Mouse (Mus musculus) midbrain, embryonic 15.5 days (tissue): ENCODE measurements around the gene Nsun2. TPM values are rescaled to one million over a fixed set of nuclear protein-coding genes. Genes with fewer than 3 reads are reported as not detected.

Source experiments
- ATAC-seq: fragments of 200-750 bp; cut with Nextera tagmentation; replicated peaks from 2 replicates; pipeline ENCODE4 v1.8.0; 2017; ENCODE audit warnings: moderate TSS enrichment
- H3K27ac ChIP-seq: fragments of 300-500 bp; sonication (generic); 2 replicates; pipeline ENCODE4 v1.5.1; 2015; ENCODE audit warnings: mild to moderate bottlenecking, inconsistent platforms
- H3K27me3 ChIP-seq: fragments of 300-500 bp; sonication (generic); replicated peaks from 2 replicates; pipeline ENCODE4 v1.6.1; 2015; ENCODE audit warnings: inconsistent platforms
- H3K36me3 ChIP-seq: fragments of 300-500 bp; sonication (generic); replicated peaks from 2 replicates; pipeline ENCODE4 v1.6.1; 2015; ENCODE audit warnings: inconsistent platforms
- H3K4me1 ChIP-seq: fragments of 300-500 bp; sonication (generic); 2 replicates; pipeline ENCODE4 v1.6.1; 2015; ENCODE audit warnings: inconsistent platforms
- H3K4me2 ChIP-seq: fragments of 300-500 bp; sonication (generic); 2 replicates; pipeline ENCODE4 v1.6.1; 2015; ENCODE audit warnings: inconsistent platforms, mild to moderate bottlenecking, moderate library complexity
- H3K4me3 ChIP-seq: fragments of 300-500 bp; sonication (generic); 2 replicates; pipeline ENCODE4 v1.5.1; 2015; ENCODE audit warnings: mild to moderate bottlenecking, inconsistent platforms
- H3K9ac ChIP-seq: fragments of 300-500 bp; sonication (generic); 2 replicates; pipeline ENCODE4 v1.6.1; 2015; ENCODE audit warnings: mild to moderate bottlenecking, inconsistent platforms
- H3K9me3 ChIP-seq: fragments of 300-500 bp; sonication (generic); 2 replicates; pipeline ENCODE4 v1.6.1; 2016; ENCODE audit warnings: inconsistent platforms
- WGBS: fragments of 180-500 bp; shearing (Covaris S2); methylation state at CpG from one replicate; pipeline ENCODE4 v1.1.7; 2015; ENCODE audit warnings: mixed read lengths; 5-methylcytosine and 5-hydroxymethylcytosine counted together
- polyA plus RNA-seq: library from polyadenylated mRNA; unstranded; fragments of >200 nt; fragmentation: Nextera tagmentation; extraction: Ambion mirVana; gene quantifications from 2 replicates; pipeline ENCODE4 v1.2.1, GENCODE M21; 2015

The Nsun2 gene
- polyA plus RNA-seq, 1 experiment from 2014 or later, result 72.0 TPM

DNA sequence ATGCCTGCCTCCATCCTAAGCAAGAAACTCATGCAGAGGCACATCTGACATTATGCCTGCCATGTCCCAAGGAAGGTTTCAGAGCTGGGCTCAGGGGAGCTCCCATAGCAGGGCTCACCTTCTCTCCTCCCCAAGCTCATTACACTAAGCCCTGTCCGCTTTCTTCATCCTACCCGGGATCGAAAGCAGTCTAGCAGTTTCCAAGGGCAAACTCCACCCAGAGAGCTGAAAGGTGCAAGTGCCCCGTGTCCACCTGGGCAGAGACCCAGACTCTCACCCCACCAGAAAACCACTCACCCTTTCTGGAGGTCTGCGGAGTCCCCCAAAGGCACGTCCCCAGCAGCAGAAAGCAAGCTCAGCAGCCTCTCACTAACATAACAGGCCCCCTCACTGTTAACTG lies 2.6 kb upstream of the Nsun2 start:
- Histone ChIP-seq H3K36me3 (no peaks in the 10 kb centered on the region), H3K4me3 (peak overlapping the region; percentile 82), H3K9ac (peak overlapping the region; percentile 7; the same call in 1 of the 2 replicates), H3K9me3 (no peaks in the 10 kb centered on the region), H3K27ac (no peak overlapping the region), H3K27me3 (no peaks in the 10 kb centered on the region), H3K4me2 (peak overlapping the region; percentile 90), H3K4me1 (peaks cover 61% of the 10 kb centered on the region)
- ATAC-seq, result no peak
- 75% methylated on average over 6 of the region's 6 CpGs for WGBS

DNA sequence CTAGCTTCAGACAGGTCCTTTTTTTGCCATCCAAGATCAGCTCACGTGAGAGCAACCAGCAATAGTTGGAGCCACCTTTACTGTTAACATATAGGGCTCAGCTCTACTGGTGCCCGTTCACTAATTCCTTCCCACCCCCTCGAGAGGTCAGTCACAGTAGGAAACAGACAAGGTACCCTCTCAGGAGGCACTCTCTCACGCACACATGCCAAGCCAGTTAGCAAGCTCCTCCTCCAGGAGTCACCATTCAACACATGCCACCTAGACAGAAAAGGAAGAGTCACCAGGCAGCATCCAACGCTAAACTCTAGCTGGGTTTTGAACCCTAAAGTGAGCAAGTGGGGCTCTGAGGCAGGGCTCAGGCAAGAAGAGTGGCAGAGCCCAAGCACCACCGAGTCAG lies 2.1 kb upstream of the Nsun2 start:
- Histone ChIP-seq H3K4me3 (peak overlapping the region; percentile 82), H3K4me1 (peaks cover 56% of the 10 kb centered on the region), H3K27ac (no peak overlapping the region), H3K27me3 (no peaks in the 10 kb centered on the region), H3K4me2 (peak overlapping the region; percentile 90), H3K9ac (peak overlapping the region; percentile 79; the same call in 1 of the 2 replicates), H3K9me3 (no peaks in the 10 kb centered on the region), H3K36me3 (no peaks in the 10 kb centered on the region)
- WGBS, result 46% methylated on average over 6 of the region's 6 CpGs
- ATAC-seq, result no peak

DNA sequence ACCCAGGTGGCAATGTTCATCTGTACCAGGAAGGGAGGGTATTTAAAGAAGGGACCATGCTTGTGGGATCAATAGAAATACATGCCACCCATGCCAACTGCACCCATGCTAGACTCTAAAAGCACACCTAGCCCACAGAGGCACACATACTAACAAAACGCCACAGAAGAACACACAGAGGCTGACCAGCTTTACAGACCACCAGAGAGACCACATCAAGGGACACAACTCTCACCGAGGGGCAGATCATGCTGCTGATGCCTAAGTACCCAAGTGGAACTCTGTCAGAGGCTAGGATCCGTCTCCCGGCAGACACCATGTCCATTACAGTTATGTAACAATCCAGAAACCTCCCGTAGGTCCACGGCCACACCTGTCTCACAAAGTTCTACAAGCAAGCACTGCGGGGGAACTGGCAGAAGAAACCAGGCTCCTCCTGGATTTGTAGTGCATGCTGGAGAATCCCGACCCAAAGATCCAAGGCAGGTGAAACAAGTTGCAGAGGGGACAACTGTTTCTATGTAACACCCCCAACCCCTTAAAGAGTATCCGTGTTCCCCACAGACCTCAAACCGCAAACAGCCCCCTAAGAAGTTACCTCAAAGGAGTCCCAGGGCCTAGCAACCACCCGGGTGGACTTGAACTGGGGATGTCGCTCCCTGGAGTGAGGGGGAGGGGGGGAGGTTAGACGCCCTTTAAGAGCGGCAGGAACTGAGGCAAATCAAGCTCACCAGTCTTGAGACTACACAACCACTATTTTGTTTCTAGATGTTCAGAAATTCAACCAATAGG lies 1.2 kb upstream of the Nsun2 start:
- WGBS, result 17% methylated on average over 14 of the region's 14 CpGs
- H3K36me3 ChIP-seq, result no peaks in the 10 kb centered on the region
- H3K9ac ChIP-seq, result peak overlapping the region; percentile 79
- no peaks in the 10 kb centered on the region for H3K27me3 ChIP-seq
- peak overlapping the region; percentile 90 for H3K4me2 ChIP-seq
- ATAC-seq, result no peak
- H3K4me3 ChIP-seq, result peak overlapping the region; percentile 82
- no peak overlapping the region for H3K27ac ChIP-seq
- no peaks in the 10 kb centered on the region for H3K9me3 ChIP-seq
- peaks cover 52% of the 10 kb centered on the region for H3K4me1 ChIP-seq

DNA sequence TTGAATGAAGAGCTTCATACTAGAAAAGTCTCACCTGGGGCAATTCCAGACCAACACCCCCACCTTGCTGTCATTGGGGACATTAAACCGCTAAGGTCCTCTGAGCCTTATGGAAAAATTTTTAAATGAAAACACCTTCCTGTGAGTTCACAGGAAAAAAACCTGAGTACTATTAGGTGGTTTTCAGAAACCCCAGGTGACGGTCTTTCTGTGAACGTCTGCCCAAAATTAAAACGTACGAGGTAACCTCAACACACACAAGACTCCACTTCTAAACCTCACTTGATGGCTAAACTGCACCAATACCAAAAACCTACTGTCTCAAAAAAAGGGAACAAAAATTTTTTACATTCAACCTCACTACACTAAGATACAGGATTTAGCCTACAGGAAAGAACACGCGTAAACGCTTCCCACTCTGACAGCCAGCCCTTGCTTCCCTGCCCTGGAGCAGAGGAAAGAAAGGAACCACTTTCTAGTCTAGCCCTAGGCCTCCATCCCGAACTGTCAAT lies 597 bp upstream of the Nsun2 start:
- Histone ChIP-seq H3K9ac (peak overlapping the region; percentile 79), H3K27me3 (no peaks in the 10 kb centered on the region), H3K4me1 (peaks cover 47% of the 10 kb centered on the region), H3K36me3 (no peaks in the 10 kb centered on the region), H3K9me3 (no peaks in the 10 kb centered on the region), H3K4me2 (peak overlapping the region; percentile 90), H3K4me3 (peak overlapping the region; percentile 82), H3K27ac (peak overlapping the region; percentile 96; the same call in 1 of the 2 replicates)
- no peak for ATAC-seq
- 1% methylated on average over 9 of the region's 9 CpGs for WGBS

DNA sequence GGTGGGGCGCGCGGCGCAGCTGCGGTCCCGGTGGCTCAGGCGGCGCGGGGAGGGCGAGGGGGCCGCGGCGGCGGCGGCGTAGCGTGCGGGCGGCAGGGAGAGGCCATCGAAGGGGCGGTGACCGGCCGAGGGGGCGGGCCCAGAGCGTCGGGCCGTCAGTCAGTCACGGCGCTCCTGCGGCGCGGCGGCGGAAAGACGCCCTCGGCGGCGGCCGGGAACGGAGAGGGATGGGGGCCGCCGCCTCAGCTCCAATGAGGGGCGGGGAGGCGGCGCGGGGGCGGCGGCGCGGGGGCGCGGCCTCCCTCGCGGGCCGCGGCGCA lies 748 bp downstream of the Nsun2 start, which contains the start of gene Tent4a:
Gene Tent4a (minus strand): TSS at position 284 of the 320 bp plus-strand sequence.
- peak within 1 kb of the TSS; percentile 96 for H3K27ac ChIP-seq
- no peaks in the 10 kb centered on the region for H3K36me3 ChIP-seq
- H3K4me2 ChIP-seq, result peak within 1 kb of the TSS; percentile 90
- no peaks in the 10 kb centered on the region for H3K27me3 ChIP-seq
- peak within 1 kb of the TSS; percentile 82 for H3K4me3 ChIP-seq
- no peaks in the 10 kb centered on the region for H3K9me3 ChIP-seq
- WGBS, result 0% methylated on average over 25 of the region's 57 CpGs
- peak; percentile 81 for ATAC-seq
- peaks cover 50% of the 10 kb centered on the region for H3K4me1 ChIP-seq
- H3K9ac ChIP-seq, result peak within 1 kb of the TSS; percentile 79

DNA sequence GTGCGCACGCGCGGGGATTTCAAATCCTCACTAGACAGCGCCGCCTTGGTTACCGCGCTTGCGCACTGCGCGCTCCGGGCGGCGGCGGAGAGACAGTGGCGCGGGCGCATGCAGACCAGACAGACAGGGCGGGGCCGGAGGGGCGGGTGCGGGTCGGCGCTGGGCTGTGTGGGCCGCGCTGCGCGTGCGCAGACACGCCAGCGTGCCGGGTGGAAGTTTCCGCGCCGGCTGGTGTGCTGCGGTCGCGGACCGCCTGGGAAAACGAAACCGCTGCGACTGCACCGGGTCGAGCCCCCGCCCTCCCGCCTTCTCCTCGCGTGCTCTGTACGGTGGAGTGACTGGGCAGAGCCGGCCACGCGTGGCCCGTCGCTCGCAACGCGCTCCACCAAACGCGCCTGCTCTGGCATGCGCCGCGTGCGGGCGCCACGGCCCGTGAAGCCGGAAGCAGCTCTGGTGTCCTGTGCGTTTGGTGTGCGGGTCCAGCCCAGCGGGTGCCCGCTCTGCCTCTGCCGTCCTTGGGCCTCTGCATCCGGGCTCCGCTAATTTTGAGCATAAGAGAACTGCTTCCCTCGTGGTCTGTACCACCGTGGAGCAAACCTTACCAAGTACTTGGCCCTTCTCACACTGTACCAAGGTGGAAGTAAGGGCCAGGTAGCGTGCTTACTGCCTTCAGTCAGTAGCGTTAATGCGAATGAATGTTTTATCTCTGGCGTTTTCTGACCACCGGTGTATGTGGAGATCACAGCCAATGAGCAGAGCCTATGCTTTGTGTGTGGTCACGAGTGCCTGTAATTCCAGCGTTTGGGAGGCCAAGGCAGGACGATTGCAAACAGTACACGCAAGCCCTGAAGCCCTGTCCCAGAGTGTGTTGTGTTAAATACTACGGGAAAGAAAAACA lies 1.4 kb downstream of the Nsun2 start:
- peaks cover 53% of the 10 kb centered on the region for H3K4me1 ChIP-seq

DNA sequence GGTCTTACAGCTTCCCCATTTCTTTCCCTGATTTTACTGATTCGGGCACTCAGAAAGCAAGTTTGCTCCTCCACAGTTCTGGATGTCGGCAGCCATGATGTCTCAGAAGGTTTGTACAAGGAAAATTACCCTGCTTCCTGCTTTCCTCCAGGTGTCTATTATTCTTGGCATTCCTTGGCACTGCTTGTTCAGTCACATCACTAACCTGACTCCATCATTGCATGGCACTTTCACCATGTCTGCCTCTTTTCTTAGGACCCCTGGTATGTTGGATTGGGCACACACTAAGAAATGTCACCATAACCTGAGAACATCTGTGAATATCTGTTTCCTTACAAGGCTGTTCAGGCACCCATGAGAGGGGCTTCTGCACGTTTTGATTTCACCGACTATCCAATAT lies 2.5 kb downstream of the Nsun2 start:
- no peak for ATAC-seq
- Histone ChIP-seq H3K9me3 (no peaks in the 10 kb centered on the region), H3K9ac (no peak overlapping the region), H3K4me2 (peak overlapping the region; percentile 90), H3K27ac (no peak overlapping the region), H3K4me1 (peaks cover 51% of the 10 kb centered on the region), H3K27me3 (no peaks in the 10 kb centered on the region), H3K4me3 (no peak overlapping the region), H3K36me3 (no peaks in the 10 kb centered on the region)
- 80% methylated on average over 4 of the region's 4 CpGs for WGBS

More for the DNA sequence above, 1.4 kb downstream of the Nsun2 start:
- ATAC-seq, result peak; percentile 94
- Histone ChIP-seq H3K27ac (peak overlapping the region; percentile 96), H3K4me2 (peak overlapping the region; percentile 90), H3K9me3 (no peaks in the 10 kb centered on the region), H3K27me3 (no peaks in the 10 kb centered on the region), H3K9ac (peak overlapping the region; percentile 79), H3K36me3 (no peaks in the 10 kb centered on the region), H3K4me3 (peak overlapping the region; percentile 82)
- under 1% methylated on average over 86 of the region's 86 CpGs for WGBS

DNA sequence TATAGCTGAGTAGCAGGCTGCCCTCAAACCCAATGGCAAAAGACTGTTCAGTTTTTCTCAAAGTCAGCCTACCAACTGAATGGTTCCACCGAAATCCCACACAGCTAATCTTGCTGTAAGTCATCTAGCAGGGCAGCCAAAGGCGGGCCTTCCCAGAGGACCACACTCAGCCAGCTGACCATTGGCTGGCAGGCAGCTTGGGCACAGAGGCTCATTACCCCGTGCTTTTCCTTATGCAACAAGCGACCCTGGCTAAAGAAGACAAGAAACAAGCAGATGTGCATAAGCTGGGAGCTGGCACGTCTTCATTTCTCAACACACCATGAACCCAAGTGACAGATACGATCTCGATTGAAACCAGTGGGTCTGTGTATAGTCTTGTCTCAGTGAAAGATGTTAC lies 3.8 kb downstream of the Nsun2 start:
- Histone ChIP-seq H3K4me3 (no peak overlapping the region), H3K4me1 (peaks cover 37% of the 10 kb centered on the region), H3K9ac (no peak overlapping the region), H3K36me3 (no peaks in the 10 kb centered on the region), H3K27me3 (no peaks in the 10 kb centered on the region), H3K4me2 (no peak overlapping the region), H3K27ac (no peak overlapping the region), H3K9me3 (no peaks in the 10 kb centered on the region)
- WGBS, result 64% methylated on average over 7 of the region's 7 CpGs
- ATAC-seq, result no peak

DNA sequence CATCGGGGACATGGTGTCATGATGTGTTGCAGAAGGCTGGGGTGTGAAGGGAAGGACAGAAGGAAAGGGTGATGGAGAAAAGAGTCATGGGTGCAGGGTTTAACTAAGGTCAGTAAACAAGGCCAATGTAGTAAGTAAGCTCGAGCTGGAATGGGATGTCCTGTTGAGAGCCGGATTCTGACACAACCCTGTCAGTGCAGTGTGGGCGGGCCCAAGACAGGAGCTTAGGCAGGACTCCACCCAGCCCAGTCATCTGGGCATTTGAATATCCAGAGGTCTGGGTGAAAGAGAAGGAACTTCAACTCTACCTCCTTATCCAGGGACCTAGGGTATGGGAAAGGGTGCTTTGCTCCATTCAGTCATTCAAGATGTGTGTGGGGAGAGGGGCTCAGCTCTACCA lies 4.8 kb downstream of the Nsun2 start:
- Histone ChIP-seq H3K9me3 (no peaks in the 10 kb centered on the region), H3K27me3 (no peaks in the 10 kb centered on the region), H3K36me3 (no peaks in the 10 kb centered on the region), H3K4me1 (peaks cover 37% of the 10 kb centered on the region), H3K4me3 (no peak overlapping the region), H3K27ac (no peak overlapping the region), H3K4me2 (no peak overlapping the region), H3K9ac (no peak overlapping the region)
- WGBS, result 25% methylated on average over 4 of the region's 4 CpGs
- no peak for ATAC-seq

DNA sequence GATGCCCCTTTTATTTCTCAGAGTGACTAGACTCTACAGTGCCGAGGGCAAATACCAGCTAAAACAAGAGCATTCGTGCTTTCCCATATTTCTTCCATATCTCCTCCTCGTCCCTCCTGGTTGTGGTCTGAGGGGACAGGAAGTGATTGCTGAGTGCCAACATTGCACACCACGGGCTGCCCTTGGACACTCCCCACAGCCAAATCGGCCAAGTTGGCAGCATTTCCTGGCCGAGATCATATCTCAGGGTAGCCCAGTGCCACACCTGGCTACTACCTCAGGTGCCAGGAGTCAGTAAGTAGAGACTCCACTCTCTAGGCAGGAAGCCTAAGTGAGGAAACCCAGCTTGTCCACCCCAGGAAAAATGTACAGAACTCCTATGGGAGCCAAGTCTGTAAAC lies 7.7 kb downstream of the Nsun2 start:
- Histone ChIP-seq H3K27me3 (no peaks in the 10 kb centered on the region), H3K9ac (no peak overlapping the region), H3K4me2 (no peak overlapping the region), H3K9me3 (no peaks in the 10 kb centered on the region), H3K27ac (no peak overlapping the region), H3K4me1 (peaks cover 37% of the 10 kb centered on the region), H3K4me3 (no peak overlapping the region), H3K36me3 (no peaks in the 10 kb centered on the region)
- ATAC-seq, result no peak
- 86% methylated on average over 6 of the region's 6 CpGs for WGBS

DNA sequence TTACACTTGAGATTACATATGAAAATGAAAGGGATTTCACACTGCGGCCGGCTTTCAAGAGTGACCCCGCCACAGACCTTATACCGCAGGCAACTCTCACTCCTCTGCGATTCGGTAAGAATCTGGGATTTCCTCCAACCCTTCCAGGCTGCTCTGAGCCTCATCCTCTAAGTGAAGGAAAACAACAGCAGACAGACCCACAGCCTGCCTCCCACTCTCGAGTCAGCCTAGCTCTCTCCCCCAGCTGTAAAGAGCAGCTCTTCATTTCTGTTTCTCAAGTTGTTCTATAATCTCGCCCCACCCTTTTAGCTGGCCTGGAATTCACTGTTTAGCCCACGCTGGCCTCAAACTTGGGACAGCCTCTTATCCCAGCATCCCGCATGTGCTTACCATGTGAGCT lies 8.2 kb downstream of the Nsun2 start:
- peaks cover 37% of the 10 kb centered on the region for H3K4me1 ChIP-seq
- no peak for ATAC-seq
- no peaks in the 10 kb centered on the region for H3K27me3 ChIP-seq
- WGBS, result 70% methylated on average over 10 of the region's 10 CpGs
- no peaks in the 10 kb centered on the region for H3K9me3 ChIP-seq
- H3K4me2 ChIP-seq, result no peak overlapping the region
- H3K4me3 ChIP-seq, result no peak overlapping the region
- H3K36me3 ChIP-seq, result no peaks in the 10 kb centered on the region
- H3K27ac ChIP-seq, result no peak overlapping the region
- H3K9ac ChIP-seq, result no peak overlapping the region

DNA sequence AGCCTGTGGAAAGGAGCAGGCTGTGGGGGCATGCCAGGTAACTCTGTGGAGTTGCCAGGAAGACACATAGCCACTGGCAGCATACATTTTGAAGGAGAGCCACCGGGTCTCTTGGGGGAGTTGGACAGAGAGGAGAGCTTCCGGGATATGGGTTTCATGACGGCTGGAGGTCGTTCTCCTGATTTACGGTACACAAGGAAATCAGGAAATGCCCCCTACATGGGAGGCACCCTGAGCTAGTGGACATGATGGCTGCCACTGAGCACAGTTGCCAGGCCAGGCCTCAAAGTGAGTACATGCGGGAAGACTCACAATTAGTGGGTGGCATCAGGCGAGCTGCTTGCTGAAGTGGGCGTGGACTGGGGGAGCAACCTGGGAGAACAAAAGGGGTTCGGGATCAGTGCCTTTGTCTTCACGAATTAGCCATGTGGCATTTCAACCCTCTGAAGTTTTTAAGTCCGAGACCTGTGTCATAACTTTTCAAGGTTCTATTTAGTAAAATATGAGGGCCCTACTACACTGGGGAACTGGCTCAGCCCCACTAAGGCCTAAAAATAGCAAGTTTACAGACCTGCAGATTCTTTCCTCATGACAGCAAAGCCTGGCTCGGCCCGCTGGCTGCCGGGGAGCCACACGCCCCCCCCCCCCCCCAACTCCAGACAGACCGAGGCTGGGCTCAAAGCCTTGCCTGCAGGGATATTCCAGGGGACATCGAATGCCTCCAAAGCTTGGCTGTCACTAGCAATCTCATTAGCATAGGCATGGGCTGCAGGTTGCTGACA lies 9.2 kb downstream of the Nsun2 start:
- Histone ChIP-seq H3K4me2 (no peak overlapping the region), H3K36me3 (no peaks in the 10 kb centered on the region), H3K4me1 (peaks cover 37% of the 10 kb centered on the region), H3K4me3 (no peak overlapping the region), H3K27me3 (no peaks in the 10 kb centered on the region), H3K9me3 (no peaks in the 10 kb centered on the region), H3K27ac (no peak overlapping the region), H3K9ac (no peak overlapping the region)
- 40% methylated on average over 17 of the region's 17 CpGs for WGBS
- no peak for ATAC-seq
